Mouse (Mus musculus): ENCODE data around the gene Erich2. TPM values are rescaled to one million over a fixed set of nuclear protein-coding genes. Genes with fewer than 3 reads are reported as not detected.

Erich2 gene
- total RNA-seq, 2 experiments from 2014 or later = not detected

DNA sequence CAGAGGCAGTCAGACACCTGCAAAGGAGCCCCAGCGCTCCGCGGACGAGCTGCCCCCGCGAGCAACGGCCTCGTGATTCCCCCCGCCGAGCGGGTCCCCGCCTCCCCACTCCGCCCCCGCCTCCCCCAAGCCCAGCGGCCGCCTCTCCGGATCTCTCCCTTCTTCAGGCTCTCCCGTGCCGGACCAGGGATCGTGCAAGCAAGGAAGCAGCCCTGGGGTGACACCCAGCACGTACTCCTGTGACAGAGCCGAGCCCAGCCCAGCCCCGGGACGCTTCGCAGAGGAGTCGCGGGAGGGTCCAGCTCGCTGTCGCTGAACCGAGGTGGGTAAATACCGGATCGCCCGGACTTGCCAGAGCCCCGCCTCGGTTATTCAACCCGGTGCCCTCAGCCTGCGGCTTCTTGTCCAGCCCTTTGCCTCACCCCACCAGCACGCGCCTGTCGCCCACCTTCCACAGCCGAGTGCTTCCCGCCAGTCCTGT is 53.4 kb downstream of the Erich2 start:
- ATAC-seq (ENCODE audit: poor library complexity, severe bottlenecking) = no peak

- no peak for ATAC-seq (ENCODE audit: poor library complexity, severe bottlenecking)
Observed at GRCm38 (mm10) chr2:70562611-70562980, 54.0 kb downstream of the Erich2 start.

DNA sequence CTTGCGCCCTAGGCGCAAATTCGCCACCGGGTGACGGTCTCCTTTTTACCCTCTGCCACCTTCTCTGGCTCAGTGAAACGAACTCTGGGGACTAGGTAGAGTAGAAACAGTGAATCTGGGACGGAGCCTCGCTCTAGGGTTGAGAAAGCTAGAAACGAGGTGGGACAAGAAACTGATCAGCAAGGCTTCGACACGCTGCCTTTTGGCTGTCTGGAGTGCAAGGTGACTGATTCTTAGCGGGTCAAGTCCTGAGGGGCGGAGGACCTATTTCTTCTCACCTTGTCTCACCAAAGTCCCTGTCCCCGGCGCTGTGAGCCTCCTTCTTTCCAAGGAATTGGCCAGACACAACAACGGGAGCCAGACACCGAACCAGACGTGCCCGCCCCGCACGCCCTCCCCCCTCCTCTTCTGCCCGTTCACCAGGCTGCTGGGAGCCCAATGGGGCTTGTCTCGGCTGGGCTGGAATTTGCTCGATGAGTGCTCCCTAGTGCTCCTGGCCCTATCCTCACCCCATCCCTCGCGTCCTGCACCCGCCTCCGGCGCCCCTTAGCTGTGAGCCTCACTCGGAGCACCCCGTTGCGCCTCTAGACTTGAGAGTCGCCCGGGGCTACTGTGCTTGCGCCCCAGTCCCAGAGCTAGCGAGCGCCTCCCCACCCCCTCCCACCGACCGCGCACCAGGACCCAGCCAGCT is 54.5 kb downstream of the Erich2 start:
- no peak for ATAC-seq (ENCODE audit: poor library complexity, severe bottlenecking)

DNA sequence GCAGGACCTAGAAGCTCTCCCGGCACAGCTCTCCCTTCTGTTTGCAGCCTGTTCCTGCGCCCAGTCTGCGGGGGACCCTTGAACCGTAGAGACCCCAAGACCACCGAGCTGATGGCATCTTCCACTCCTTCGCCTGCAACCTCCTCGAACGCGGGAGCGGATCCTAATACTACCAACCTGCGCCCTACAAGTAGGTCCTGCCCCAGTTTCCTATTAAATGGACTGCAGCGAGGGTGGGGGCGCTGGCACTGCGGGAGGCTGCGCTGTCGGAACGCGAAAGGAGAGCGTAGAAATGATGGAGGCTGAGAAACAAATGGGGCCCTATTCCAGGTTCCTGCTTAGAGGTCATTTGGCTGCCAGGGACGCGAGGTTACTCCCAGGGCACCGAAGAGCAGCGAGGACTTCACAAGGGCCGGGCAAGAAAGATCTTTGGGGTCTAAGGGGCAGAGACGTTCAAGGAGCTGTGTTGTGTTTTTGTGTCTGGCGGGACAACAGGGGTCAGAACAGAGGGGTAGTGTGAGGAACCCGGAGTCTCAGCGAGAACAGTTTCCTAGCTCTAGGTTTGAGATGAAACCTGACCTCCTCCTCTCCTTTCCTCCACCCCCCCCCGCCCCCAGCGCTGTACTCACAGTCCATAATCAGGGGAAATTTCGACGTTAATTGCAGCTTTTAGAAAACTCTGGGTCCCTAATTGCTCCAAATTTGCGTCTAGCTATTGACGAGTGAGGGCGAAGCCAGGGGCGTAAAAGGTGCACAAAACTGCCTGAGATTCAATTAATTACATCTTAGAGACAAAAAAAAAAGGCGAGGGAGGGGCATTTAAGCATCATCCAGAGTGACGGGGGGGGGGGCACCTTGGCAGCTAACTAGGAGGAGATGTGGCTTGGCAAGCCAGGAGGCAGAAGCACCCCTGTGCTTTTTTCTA is 55.4 kb downstream of the Erich2 start:
- no peak for ATAC-seq (ENCODE audit: poor library complexity, severe bottlenecking)

- no peak for ATAC-seq (ENCODE audit: poor library complexity, severe bottlenecking)
Observed at GRCm38 (mm10) chr2:70564646-70565315, 56.2 kb downstream of the Erich2 start.

DNA sequence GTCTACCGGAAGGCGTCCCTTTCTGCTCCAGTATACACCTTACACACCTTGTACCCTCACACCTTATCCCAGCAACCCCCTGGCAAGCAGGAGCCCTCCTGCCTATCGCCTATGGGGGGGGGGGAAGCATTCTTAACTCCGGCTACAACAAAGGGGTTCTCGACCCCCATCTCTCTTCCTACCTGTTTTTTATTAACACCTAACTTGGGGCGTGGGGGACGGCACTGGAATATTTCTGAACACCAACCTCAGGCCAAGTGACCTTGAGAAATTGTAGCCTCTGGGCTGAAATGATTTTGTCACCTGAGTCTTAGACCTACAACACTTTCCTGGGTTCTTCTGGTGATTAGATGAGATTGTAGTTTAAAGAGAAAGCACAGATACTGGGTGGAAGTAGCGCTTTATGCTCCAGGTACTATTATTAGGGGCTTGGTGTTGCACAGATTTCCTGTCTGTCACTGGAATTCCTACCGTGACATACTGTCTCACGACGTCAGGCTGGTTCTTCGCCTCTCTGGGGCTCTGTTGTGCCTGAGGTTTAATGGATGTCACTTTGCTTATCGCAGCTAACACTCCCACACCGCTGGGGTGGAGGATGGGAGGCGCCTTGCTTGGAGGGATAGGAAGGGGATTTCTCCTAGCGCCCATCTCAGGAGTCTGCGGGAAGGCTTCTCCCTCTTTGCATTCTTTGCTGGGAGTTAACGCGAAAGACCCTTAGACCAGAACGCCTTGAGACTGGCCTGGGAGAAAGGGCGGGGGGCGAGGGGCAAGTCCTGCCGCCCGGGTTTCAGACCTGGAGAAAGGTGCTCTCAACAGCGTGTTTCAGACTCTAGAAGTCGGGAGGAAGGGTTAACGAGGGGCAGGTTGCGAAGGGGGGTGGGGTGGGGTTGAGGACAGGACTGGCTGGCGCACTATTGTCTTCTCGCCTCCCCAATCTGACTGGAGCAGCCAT is 57.3 kb downstream of the Erich2 start:
- no peak for ATAC-seq (ENCODE audit: poor library complexity, severe bottlenecking)

DNA sequence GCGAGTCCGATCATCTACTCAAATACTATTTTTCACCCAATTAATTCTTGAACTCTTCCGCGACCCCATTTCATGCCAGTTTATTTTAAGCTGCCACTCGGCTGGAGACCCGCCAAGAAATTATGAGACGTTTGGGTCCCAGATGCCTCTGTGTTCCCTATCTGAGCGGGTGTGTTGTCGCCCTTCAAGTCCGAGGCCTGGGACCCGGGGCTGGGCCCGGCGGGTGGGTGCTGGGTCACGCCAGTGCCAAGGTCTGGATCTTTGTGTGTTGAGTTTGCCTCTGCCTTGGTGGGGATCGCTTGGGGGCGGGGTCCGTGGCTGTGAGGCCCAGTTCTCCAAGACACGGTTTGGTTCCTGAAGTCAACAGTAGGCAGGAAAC is 58.0 kb downstream of the Erich2 start:
- ATAC-seq (ENCODE audit: poor library complexity, severe bottlenecking) = no peak

- no peak for ATAC-seq (ENCODE audit: poor library complexity, severe bottlenecking)
Observed at GRCm38 (mm10) chr2:70567071-70567681, 58.6 kb downstream of the Erich2 start.

GRCm38 (mm10) chr2:70567682-70568077 is 59.1 kb downstream of the Erich2 start:
- no peak for ATAC-seq (ENCODE audit: poor library complexity, severe bottlenecking)

DNA sequence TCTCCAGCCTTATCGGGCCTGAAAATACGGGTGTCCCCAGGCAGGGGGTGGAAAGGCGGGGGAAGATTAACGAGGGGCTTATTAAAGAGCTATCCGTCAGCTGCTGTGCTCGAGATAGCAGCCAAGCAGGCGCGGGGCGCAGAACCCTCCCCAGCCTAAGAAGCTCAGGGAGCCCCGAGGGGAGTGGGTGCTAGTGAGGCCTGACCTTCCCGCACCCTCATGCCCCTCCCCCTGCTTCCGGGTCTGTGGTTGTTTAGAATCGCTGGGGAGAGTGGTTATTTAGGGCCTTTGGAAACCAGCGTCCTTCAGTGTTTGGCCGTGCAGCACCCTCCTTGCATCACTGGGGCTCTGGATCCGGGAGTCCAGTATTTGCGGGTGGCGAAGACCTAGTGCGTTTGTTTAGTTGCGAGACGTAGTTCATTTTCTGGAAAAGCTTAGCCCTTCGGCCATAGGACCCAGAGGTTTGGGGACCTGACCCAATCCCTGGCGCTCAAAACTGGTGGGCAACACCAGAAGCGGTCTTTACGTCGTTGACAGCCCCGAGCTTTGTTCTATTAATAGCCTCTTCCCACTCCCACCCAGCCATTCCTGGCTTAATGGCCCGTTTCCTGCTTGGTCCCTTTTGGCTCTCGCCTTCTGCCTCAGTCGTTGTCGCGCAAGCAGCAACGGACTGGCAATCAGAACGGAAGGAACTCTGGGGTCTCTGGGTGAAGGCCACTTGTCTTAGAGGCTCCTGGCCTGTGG is 59.8 kb downstream of the Erich2 start:
- no peak for ATAC-seq (ENCODE audit: poor library complexity, severe bottlenecking)

GRCm38 (mm10) chr2:70571698-70572097 is 63.1 kb downstream of the Erich2 start:
- ATAC-seq (ENCODE audit: poor library complexity, severe bottlenecking) = no peak

- ATAC-seq (ENCODE audit: poor library complexity, severe bottlenecking) = no peak
Observed at GRCm38 (mm10) chr2:70572251-70572650, 63.6 kb downstream of the Erich2 start.

GRCm38 (mm10) chr2:70573544-70574210 is 65.1 kb downstream of the Erich2 start:
- ATAC-seq (ENCODE audit: poor library complexity, severe bottlenecking) = no peak

DNA sequence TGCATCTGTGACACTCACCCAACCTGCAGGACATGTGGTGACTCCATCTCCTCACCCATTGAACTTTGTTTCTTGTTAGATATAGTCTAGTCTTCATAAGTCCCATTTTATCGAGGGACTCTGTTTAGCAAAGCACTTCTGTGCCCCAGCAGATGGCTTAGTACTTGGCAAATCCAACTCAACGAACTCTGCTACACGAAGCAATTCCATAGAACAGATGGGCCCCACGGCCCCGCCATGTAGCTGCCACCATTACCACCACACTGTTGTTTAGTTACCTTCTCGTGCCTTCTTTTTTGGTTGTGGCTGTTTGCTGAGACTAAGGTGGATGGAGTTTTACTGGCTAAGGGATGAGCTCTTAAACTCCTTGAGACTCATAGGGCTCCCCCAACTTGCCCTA is 79.6 kb downstream of the Erich2 start:
- ATAC-seq (ENCODE audit: poor library complexity, severe bottlenecking) = no peak

Other genes starting within 250 kb of the Erich2 start
- not detected in 2 replicates for gene Sp5, start 33.9 kb upstream of the Erich2 start, total RNA-seq (2015)
- gene Sp5, start 33.9 kb upstream of the Erich2 start, total RNA-seq (2017) = not detected in 2 replicates
- not detected in 2 replicates for gene Gad1, start 44.3 kb downstream of the Erich2 start, total RNA-seq (2015)
- gene Gad1, start 44.3 kb downstream of the Erich2 start, total RNA-seq (2017) = not detected in 2 replicates
- 130 and 146 TPM in 2 replicates for gene Gorasp2, start 152.8 kb downstream of the Erich2 start, total RNA-seq (2015)
- 46.2 and 51.1 TPM in 2 replicates for gene Gorasp2, start 152.8 kb downstream of the Erich2 start, total RNA-seq (2017)
- not detected in 2 replicates for gene Gm26558, start 153.3 kb downstream of the Erich2 start, total RNA-seq (2015)
- not detected in 2 replicates for gene Gm26558, start 153.3 kb downstream of the Erich2 start, total RNA-seq (2017)

Measured in megakaryocyte, adult 5-6 weeks (primary cell).